Comparison of ENCODE assay signal across 9 mouse cellular contexts in the genomic region with DNA sequence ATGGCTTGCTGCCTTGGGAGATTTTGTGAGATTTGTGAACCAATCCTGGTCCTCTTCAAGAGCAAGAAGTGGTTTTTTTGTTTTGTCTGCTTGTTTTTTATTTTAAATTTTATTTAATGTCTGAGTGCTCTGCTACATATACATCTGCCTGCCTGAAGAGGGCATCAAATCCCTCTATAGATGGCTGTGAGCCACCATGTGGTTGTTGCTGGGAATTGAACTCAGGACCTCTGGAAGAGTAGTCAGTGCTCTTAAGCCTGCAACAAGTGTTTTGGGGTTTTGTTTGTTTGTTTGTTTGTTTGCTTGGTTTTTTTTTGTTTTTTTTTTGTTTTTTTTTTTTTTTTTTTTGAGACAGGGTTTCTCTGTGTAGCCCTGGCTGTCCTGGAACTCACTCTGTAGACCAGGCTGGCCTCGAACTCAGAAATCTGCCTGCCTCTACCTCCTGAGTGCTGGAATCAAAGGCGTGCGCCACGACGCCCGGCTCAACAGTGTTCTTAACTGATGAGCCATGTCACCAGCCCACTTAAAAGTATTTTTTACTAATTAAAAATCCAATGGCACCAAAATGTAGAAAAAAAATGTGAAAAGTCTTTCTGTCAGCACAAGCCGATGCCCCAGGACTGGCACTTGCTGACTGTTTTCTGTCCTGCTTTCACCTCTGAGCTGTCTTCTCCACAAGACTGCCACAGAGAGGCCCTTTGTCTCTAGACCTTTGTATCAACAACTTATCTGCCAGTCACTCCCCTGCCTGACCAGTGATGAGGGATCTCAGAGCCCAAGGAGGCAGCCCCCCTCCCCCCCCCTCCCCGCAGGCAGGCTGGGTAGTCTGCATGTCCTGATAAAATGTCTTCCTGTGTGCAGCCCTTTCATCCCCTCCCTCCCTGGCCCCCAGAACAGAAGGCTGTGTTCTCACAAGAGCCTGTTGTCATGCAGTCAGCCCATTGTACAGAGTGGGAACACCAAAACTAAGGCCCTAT. TPM values are rescaled to one million over a fixed set of nuclear protein-coding genes. Genes with fewer than 3 reads are reported as not detected.
DNase-seq lines count a peak whose midpoint lies in the region; ATAC-seq and TF ChIP-seq lines count a peak whose summit lies in the region.
"Had no signal": no experiment of that assay in that cellular context is flagged by ENCODE, and none has a peak within 500 bp of the region (broad histone marks: within the 10 kb centered on the region; RNA-seq: fewer than 3 reads in every experiment).

No protein-coding gene starts in this region.

- H3K36me3 ChIP-seq in kidney, postnatal 0 days (ENCODE audit: insufficient read depth, low read length), result no peaks in the 10 kb centered on the region
- H3K36me3 ChIP-seq in neural tube, embryonic 13.5 days, result peaks cover 42% of the 10 kb centered on the region

- peak; percentile 17 for DNase-seq in kidney, postnatal 0 days (ENCODE audit: low spot score)
- DNase-seq in kidney, adult 18-20 months, result no peak
- DNase-seq in MEL-GATA-1-ER (ENCODE audit: extremely low read depth, low read depth), result peak; percentile 63
- peak; percentile 73 for DNase-seq in induced T-regulatory cell, adult 2 months (ENCODE audit: low read depth)
- no peak for DNase-seq in kidney, postnatal 14 days
- DNase-seq in cerebellum, adult 2 months, result no peak
- no peak for DNase-seq in spleen, postnatal 10 days (ENCODE audit: low spot score in 2 of 2)
- DNase-seq: lung, postnatal 14 days had no signal

- H3K9ac ChIP-seq in kidney, postnatal 0 days (ENCODE audit: low read depth, low read length), result no peak overlapping the region
- H3K9ac ChIP-seq in neural tube, embryonic 13.5 days, result no peak overlapping the region; the same call in 1 of the 2 replicates

- ATAC-seq in kidney, postnatal 0 days (replicated peaks; ENCODE audit: low FRiP score, low read depth), result no peak
- ATAC-seq in neural tube, embryonic 13.5 days (ENCODE audit: low read depth), result no peak

- H3K9me3 ChIP-seq in kidney, postnatal 0 days (replicated peaks; ENCODE audit: low read length), result no peaks in the 10 kb centered on the region
- no peaks in the 10 kb centered on the region for H3K9me3 ChIP-seq in neural tube, embryonic 13.5 days

- no peak for TF ChIP-seq POLR2A in cerebellum, adult 2 months (IDR thresholded peaks at IDR 0.05; ENCODE audit: borderline replicate concordance, insufficient read depth, low read length)

- no peak overlapping the region for H3K27ac ChIP-seq in kidney, postnatal 0 days
- H3K27ac ChIP-seq in neural tube, embryonic 13.5 days (replicated peaks), result no peak overlapping the region
- H3K27ac ChIP-seq in cerebellum, adult 2 months (ENCODE audit: insufficient read depth, low read length), result no peak overlapping the region; the same call in 1 of the 2 replicates

- no peaks in the 10 kb centered on the region for H3K4me1 ChIP-seq in kidney, postnatal 0 days (replicated peaks; ENCODE audit: insufficient read depth, low read length)
- H3K4me1 ChIP-seq in neural tube, embryonic 13.5 days (replicated peaks), result peaks cover 40% of the 10 kb centered on the region
- H3K4me1 ChIP-seq in cerebellum, adult 2 months (ENCODE audit: control insufficient read depth, insufficient read depth, low read length), result peaks cover 15% of the 10 kb centered on the region

- TF ChIP-seq CTCF in kidney, postnatal 0 days (IDR thresholded peaks at IDR 0.05; ENCODE audit: low read depth), result peak; percentile 52
- no peak for TF ChIP-seq CTCF in cerebellum, adult 2 months (IDR thresholded peaks at IDR 0.05; ENCODE audit: borderline replicate concordance, insufficient read depth, low read depth, low read length)

- no peak overlapping the region for H3K4me2 ChIP-seq in kidney, postnatal 0 days (ENCODE audit: low read length)
- peak overlapping the region; percentile 85 for H3K4me2 ChIP-seq in neural tube, embryonic 13.5 days

- H3K4me3 ChIP-seq in kidney, postnatal 0 days (replicated peaks; ENCODE audit: low read depth, low read length), result no peak overlapping the region
- H3K4me3 ChIP-seq in neural tube, embryonic 13.5 days, result peak overlapping the region; percentile 87; the same call in 1 of the 2 replicates
- H3K4me3 ChIP-seq in cerebellum, adult 2 months (replicated peaks; ENCODE audit: insufficient read depth, low read depth, low read length), result no peak overlapping the region

- 80% methylated on average over 8 of the region's 8 CpGs for WGBS in kidney, postnatal 0 days
- WGBS in neural tube, embryonic 13.5 days, result 85% methylated on average over 8 of the region's 8 CpGs
- 78% methylated on average over 8 of the region's 8 CpGs for WGBS in cerebellum, adult 2 months

- peaks cover 29% of the 10 kb centered on the region for H3K27me3 ChIP-seq in kidney, postnatal 0 days (ENCODE audit: insufficient read depth, low read length)
- H3K27me3 ChIP-seq in neural tube, embryonic 13.5 days, result no peaks in the 10 kb centered on the region
- no peaks in the 10 kb centered on the region for H3K27me3 ChIP-seq in cerebellum, adult 2 months (ENCODE audit: control insufficient read depth, insufficient read depth, low read length)

RNA-seq across cellular contexts. Expression of a gene that starts 5.0 kb away (rescaled TPM):
- polyA plus RNA-seq in kidney, postnatal 0 days (2015; fragmentation: Nextera tagmentation; extraction: Ambion mirVana), result 0.23 and 0.75 TPM in 2 replicates
- 1,543 and 1,658 TPM in 2 replicates for polyA plus RNA-seq in neural tube, embryonic 13.5 days (2015; fragmentation: Nextera tagmentation; extraction: Ambion mirVana)
- polyA plus RNA-seq in cerebellum, adult 2 months (2012; rRNA removed), result 670 and 684 TPM in 2 replicates

RNA-seq across cellular contexts. Expression of a gene that starts 7.1 kb away (rescaled TPM):
- polyA plus RNA-seq in kidney, postnatal 0 days (2015; fragmentation: Nextera tagmentation; extraction: Ambion mirVana), result 33.4 and 36.6 TPM in 2 replicates
- polyA plus RNA-seq in neural tube, embryonic 13.5 days (2015; fragmentation: Nextera tagmentation; extraction: Ambion mirVana), result 43.3 and 44.5 TPM in 2 replicates
- 73.1 and 73.4 TPM in 2 replicates for polyA plus RNA-seq in cerebellum, adult 2 months (2012; rRNA removed)

RNA-seq across cellular contexts. Expression of a gene that starts 9.3 kb away (rescaled TPM):
- not detected in 2 replicates for polyA plus RNA-seq in kidney, postnatal 0 days (2015; fragmentation: Nextera tagmentation; extraction: Ambion mirVana)
- polyA plus RNA-seq in neural tube, embryonic 13.5 days (2015; fragmentation: Nextera tagmentation; extraction: Ambion mirVana), result 0.21 and 0.22 TPM in 2 replicates
- 0.05 and 0.06 TPM in 2 replicates for polyA plus RNA-seq in cerebellum, adult 2 months (2012; rRNA removed)

RNA-seq across cellular contexts. Expression of a gene that starts 42.7 kb away (rescaled TPM):
- polyA plus RNA-seq in kidney, postnatal 0 days (2015; fragmentation: Nextera tagmentation; extraction: Ambion mirVana), result 168 and 170 TPM in 2 replicates
- 317 and 328 TPM in 2 replicates for polyA plus RNA-seq in neural tube, embryonic 13.5 days (2015; fragmentation: Nextera tagmentation; extraction: Ambion mirVana)
- 691 and 692 TPM in 2 replicates for polyA plus RNA-seq in cerebellum, adult 2 months (2012; rRNA removed)

Comparison
In these comparisons a context has a peak if more than half of its experiments do, and no peak if none do; other contexts are left out.
1. DNase-seq: peak in kidney, postnatal 0 days (single experiment), MEL-GATA-1-ER (single experiment) and induced T-regulatory cell, adult 2 months (single experiment); none in kidney, adult 18-20 months (single experiment), kidney, postnatal 14 days (single experiment), cerebellum, adult 2 months (0 of 2) and spleen, postnatal 10 days (0 of 2).
2. RNA of a gene that starts 5.0 kb away (polyA plus RNA-seq): 1,543 to 1,658 TPM in neural tube, embryonic 13.5 days and 670 to 684 TPM in cerebellum, adult 2 months; 0.23 to 0.75 TPM in kidney, postnatal 0 days; every median in the first group is over 100 times any median in the second.